In the genomic region with DNA sequence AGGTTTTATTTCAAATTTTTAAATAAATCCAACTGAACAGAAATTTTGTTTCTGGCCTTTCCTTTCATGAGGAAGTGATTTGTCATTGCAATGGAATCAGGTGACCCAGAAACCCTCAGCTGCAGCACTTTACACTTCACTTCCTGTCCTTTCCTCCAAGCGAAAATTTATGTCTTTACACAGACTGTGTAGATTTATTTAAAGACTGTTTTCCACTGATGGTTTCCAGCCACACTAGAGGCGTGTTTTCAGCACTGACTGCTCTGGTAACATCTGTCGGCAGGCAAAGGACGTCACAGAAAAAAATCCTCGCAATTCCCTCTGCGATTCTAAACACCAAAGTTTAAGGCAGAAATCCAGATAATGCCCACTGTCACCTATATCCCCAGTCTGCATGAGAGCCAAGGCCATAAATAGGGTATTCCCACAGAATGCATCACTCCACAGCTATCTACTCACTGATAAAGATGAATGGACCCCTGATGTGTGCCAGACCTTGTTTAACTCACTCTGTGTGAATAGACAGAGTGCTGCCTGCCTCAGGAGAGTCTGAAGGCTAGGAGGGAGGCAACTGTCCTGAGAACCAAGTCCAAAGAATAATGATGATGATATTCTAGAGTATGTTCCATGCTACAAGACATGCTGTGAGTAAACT, we compare ENCODE assay signal across 12 mouse cellular contexts.
DNase-seq lines count a peak whose midpoint lies in the region; ATAC-seq lines count a peak whose summit lies in the region.
"Had no signal": no experiment of that assay in that cellular context is flagged by ENCODE, and none has a peak within 500 bp of the region (broad histone marks: within the 10 kb centered on the region; RNA-seq: fewer than 3 reads in every experiment).

No protein-coding gene starts in this region.

- H3K9ac ChIP-seq in heart, embryonic 16.5 days (ENCODE audit: low read length): no peak overlapping the region
- H3K9ac ChIP-seq in kidney, embryonic 15.5 days: no peak overlapping the region
- no peak overlapping the region for H3K9ac ChIP-seq in hindbrain, embryonic 11.5 days (ENCODE audit: low read depth, low read length)
- H3K9ac ChIP-seq: liver, postnatal 0 days had no signal

- H3K4me1 ChIP-seq in heart, embryonic 16.5 days (ENCODE audit: control insufficient read depth, insufficient read depth, low read length): peaks cover 7% of the 10 kb centered on the region
- peaks cover 4% of the 10 kb centered on the region for H3K4me1 ChIP-seq in kidney, embryonic 15.5 days
- H3K4me1 ChIP-seq in hindbrain, embryonic 11.5 days (replicated peaks; ENCODE audit: control insufficient read depth, insufficient read depth, low read length): no peaks in the 10 kb centered on the region

- no peak for DNase-seq in heart, postnatal 36 days
- DNase-seq in embryo, embryonic 10 days (ENCODE audit: low spot score): peak; percentile 45
- DNase-seq in naive thymus-derived CD4-positive, alpha-beta T cell, adult 2 months (ENCODE audit: low read depth): peak; percentile 22
- DNase-seq in layer of hippocampus, postnatal 25 days (ENCODE audit: extremely low spot score in 1 of 2, low spot score in 1 of 2): no peak
- DNase-seq in hindbrain, embryonic 11.5 days (ENCODE audit: low spot score): no peak
- no peak for DNase-seq in cerebellum, adult 9-10 months
- DNase-seq: liver, postnatal 0 days; right cerebral cortex, postnatal 4 days had no signal

- no peak overlapping the region for H3K27ac ChIP-seq in heart, embryonic 16.5 days (ENCODE audit: low read length)
- H3K27ac ChIP-seq in kidney, embryonic 15.5 days: peak overlapping the region; percentile 78
- no peak overlapping the region for H3K27ac ChIP-seq in hindbrain, embryonic 11.5 days (ENCODE audit: low read depth, low read length)

- H3K4me2 ChIP-seq in heart, embryonic 16.5 days (ENCODE audit: low read depth, low read length): peak overlapping the region; percentile 35
- peak overlapping the region; percentile 30; the same call in 1 of the 2 replicates for H3K4me2 ChIP-seq in kidney, embryonic 15.5 days
- H3K4me2 ChIP-seq in hindbrain, embryonic 11.5 days (replicated peaks; ENCODE audit: low read depth, low read length): no peak overlapping the region

- no peak overlapping the region for H3K4me3 ChIP-seq in heart, embryonic 16.5 days (ENCODE audit: low read length)
- no peak overlapping the region for H3K4me3 ChIP-seq in kidney, embryonic 15.5 days (replicated peaks)
- no peak overlapping the region for H3K4me3 ChIP-seq in hindbrain, embryonic 11.5 days (ENCODE audit: low read depth, low read length)
- H3K4me3 ChIP-seq: erythroblast, embryonic 14.5 days had no signal

- no peaks in the 10 kb centered on the region for H3K9me3 ChIP-seq in heart, embryonic 16.5 days (replicated peaks; ENCODE audit: control insufficient read depth, low read length)
- no peaks in the 10 kb centered on the region for H3K9me3 ChIP-seq in kidney, embryonic 15.5 days (replicated peaks)
- no peaks in the 10 kb centered on the region for H3K9me3 ChIP-seq in hindbrain, embryonic 11.5 days (ENCODE audit: control insufficient read depth, low read length)

- no peak for ATAC-seq in heart, embryonic 16.5 days (replicated peaks; ENCODE audit: extremely low read depth, insufficient read depth, low FRiP score)
- ATAC-seq in kidney, embryonic 15.5 days (replicated peaks; ENCODE audit: low FRiP score): peak; percentile 93
- ATAC-seq in hindbrain, embryonic 11.5 days (ENCODE audit: low FRiP score): no peak
- ATAC-seq: CD4-positive, CD25-positive, alpha-beta regulatory T cell, adult 4 months; liver, postnatal 0 days had no signal

- H3K36me3 ChIP-seq in heart, embryonic 16.5 days (ENCODE audit: control insufficient read depth, insufficient read depth): no peaks in the 10 kb centered on the region
- H3K36me3 ChIP-seq in kidney, embryonic 15.5 days: no peaks in the 10 kb centered on the region
- no peaks in the 10 kb centered on the region for H3K36me3 ChIP-seq in hindbrain, embryonic 11.5 days (ENCODE audit: control insufficient read depth, insufficient read depth, low read length)

- WGBS in heart, embryonic 16.5 days: 11% methylated on average over 6 of the region's 6 CpGs
- 15% methylated on average over 6 of the region's 6 CpGs for WGBS in kidney, embryonic 15.5 days
- 70% methylated on average over 6 of the region's 6 CpGs for WGBS in hindbrain, embryonic 11.5 days

- intact Hi-C loops in heart, postnatal 36 days (cut with DNase I): no loop called here

- no peaks in the 10 kb centered on the region for H3K27me3 ChIP-seq in heart, embryonic 16.5 days (ENCODE audit: control insufficient read depth, insufficient read depth, low read length)
- H3K27me3 ChIP-seq in kidney, embryonic 15.5 days: no peaks in the 10 kb centered on the region
- H3K27me3 ChIP-seq in hindbrain, embryonic 11.5 days (ENCODE audit: control insufficient read depth, insufficient read depth, low read length): no peaks in the 10 kb centered on the region

Comparison
In these comparisons a context has a peak if more than half of its experiments do, and no peak if none do; other contexts are left out.
1. DNase-seq: peak in embryo, embryonic 10 days (single experiment) and naive thymus-derived CD4-positive, alpha-beta T cell, adult 2 months (single experiment); none in heart, postnatal 36 days (0 of 2), layer of hippocampus, postnatal 25 days (0 of 2), hindbrain, embryonic 11.5 days (single experiment) and cerebellum, adult 9-10 months (single experiment).